Mouse (Mus musculus) kidney, adult 9 months (tissue): ENCODE measurements around the gene Prickle3.

Experiments used
- DNase-seq: peaks from one replicate; pipeline ENCODE4 v3.0.0; 2022

Gene Prickle3

DNA sequence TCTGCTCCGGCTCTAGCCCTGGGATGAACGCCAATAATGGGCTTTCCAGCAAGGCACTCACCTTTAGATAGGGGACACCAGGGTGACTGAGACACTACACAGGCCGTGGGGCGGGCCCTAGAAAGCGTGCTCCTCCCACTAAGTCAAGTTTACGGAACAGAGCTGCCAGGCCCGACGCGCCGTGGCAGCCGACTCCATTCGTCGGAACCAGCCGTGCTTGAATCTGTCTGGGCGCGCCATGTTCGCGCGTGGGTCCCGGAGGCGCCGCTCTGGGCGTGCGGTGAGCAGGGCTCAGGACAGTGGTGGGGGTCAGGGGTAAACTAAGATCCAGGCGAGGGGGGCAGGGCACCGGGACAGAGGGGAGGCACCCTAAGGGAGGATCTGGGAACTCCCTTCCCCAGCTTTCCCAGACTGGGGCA lies at the start of gene Prickle3:
Gene Prickle3 (plus strand): TSS at position 40 of the 419 bp plus-strand sequence.
- DNase-seq = peak; percentile 63

DNA sequence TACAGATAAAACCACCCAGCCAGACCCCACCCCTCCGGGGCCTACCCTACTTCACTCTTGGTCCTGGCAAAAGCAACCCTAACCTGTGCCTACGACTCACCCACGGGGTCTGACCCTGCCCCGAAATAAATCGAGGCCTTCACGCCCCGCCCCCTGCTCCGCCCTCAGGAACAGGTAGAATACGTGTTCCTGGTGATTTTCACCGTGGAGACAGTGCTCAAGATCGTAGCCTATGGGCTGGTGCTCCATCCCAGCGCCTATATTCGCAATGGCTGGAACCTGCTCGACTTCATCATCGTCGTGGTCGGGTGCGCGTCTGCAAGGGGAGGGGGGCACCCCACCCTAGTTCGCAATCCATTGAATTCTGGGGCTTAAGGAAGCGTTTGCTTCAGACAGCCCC lies 47.0 kb upstream of the Prickle3 start:
- no peak for DNase-seq

DNA sequence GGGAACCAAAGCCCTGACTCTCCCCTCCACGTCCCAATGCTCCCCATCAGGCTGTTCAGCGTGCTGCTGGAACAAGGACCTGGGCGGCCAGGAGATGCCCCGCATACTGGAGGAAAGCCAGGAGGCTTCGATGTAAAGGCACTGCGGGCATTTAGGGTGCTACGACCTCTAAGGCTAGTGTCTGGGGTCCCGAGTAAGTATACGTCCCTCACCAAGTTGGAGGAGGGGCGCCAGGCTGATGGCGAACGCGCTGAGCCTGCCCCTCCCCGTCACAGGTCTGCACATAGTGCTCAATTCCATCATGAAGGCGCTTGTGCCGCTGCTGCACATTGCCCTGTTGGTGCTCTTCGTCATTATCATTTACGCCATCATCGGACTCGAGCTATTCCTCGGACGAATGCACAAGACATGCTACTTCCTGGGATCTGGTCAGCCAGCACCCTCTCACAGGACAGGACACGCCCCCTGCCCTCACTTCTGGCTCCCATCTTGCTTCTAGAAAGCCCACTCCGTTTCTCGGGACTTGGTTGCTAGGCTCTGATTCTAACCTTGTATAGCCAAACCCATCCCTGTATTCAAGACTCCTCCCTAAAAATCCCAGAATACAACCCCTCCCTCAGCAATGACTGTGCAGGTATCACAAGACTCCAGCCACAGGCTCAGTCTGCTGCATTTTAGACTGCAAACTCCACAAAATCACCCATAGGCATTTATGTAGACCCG lies 46.4 kb upstream of the Prickle3 start:
- DNase-seq = no peak

DNA sequence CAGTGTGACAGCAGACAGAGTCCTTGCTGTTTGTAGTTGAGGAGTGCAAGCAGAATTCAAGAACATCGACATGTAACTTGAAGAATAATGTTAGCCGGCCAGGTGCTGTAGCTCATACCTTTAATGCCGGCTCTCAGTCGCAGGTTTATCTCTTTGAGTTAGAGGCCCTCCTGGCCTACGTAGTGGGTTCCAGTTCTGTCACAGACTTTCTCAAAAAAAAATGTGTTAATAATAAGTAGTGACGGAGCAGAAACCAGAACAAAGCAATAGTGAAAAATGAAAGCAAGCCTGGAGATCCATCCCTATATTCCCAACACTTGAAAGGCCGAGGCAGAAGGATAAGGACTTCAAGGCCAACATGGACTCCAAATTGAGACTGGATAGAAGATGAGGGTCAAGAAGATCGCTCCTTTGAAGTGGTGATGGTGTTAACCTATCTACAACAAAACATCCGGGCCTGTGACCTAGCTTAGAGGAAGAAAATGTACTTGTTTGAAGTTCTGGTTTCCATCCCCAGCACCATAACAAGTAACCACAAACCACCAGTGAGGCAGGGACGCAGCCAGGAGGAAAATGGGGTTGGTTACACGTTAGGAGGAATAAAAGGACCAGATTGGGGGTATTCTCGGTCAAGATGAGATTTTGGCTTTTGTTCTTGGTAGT lies 39.0 kb upstream of the Prickle3 start:
- no peak for DNase-seq

DNA sequence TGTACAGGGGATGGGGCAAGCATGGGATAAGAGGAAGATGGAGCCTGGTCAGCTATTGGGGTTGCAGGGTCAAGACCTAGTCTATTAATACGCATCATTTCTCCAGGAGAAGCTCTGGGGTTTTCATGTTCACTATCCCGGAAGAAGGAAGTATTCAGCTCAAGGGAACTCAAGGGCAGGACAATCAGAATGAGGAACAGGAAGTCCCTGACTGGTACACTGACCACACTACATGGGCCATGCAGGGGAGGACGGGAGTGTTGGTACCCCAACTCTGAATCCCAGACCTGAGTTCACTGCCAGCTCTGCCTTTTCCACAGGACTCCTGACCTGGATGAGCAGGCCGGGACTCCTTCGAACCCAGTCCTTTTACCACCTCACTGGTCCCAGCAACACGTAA lies 24.5 kb upstream of the Prickle3 start:
- no peak for DNase-seq

DNA sequence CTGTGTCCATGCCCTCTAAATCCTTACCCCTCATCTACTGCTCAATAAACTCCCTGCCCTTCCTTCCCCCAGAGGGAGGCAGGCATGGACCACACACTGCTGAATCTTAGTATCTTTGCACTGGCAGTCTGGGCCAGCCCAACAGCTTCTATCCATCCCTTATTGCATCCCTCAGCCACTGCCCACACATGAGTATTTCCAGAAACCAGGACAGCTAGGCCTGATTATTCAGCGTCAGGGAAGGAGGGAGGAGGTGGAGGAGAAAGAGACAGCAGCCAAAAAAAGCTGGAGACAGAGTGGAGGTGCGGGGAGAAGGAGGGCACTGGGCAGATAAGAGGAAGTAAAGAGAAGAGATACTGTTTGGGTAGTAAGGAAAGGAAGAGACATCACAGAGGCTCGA lies 22.0 kb upstream of the Prickle3 start:
- no peak for DNase-seq

DNA sequence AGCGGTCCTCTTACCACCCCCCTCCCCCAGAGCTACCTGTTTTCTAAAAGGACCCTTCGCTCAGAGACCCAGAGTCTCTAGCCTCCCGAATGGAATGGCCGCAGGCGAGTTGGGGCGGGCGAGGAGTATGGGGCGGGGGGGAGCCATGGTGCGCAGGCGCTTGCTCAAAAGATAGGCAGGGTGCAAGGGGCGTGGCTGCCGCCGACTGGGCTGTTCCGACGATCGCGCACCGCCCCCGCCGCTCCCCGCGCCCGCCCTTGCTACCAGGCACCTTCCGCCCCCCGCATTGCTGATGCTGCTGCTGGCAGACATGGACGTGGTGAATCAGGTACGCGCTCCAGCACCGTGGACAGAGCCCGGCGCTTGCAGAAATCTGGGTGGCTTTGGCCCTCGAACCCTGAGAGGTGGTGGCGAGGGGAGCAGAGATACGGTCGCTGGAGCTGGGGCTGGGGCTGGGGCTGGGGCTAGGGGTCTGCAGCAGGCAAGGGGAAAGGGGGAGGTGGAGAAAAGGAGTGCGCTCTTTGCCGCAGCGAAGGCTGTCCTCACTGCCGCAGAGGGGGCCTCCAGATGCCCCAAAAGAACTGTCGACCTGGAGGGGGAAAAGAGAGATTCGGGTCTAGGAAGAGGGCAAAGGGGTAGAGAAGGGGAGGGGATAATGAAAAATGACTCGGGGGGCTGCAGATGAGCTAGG lies 18.5 kb upstream of the Prickle3 start, which contains the start of gene Syp:
Gene Syp (plus strand): TSS at position 71 of the 691 bp plus-strand sequence.
- peak; percentile 80 for DNase-seq

DNA sequence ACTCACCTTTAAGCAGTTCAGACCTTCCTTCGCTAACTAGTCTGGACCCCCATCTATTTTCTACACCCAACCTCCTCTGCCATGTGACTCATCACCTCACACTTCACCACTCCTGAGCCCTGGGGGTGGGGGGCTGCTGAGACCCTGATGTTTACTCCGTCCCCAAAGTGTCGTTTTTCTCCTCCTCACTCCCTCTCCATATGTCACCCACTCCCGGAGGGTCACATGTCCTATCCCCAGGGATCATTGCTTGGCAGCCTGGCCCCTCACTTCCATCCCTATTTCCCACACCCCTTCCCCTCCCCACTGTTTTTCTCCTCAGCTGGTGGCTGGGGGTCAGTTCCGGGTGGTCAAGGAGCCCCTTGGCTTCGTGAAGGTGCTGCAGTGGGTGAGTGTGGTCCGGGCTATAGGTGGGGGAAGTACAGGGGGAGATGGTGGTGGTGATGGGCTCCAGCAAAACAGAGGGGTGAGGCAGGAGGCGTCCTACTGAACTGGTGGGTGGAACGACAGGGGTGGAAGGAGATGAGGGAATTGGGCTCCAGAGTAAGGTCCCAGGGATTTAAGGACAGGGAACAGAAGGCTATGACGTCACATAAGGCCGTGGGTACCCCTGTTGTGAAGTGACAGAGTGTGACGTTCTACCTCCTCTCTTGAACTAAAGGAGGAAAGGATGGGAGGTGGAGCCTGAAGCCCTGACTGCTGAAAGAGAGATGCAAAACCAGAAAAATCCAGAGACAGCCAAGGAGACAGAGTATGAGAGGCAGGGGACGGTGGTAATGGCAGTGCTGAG lies 17.3 kb upstream of the Prickle3 start:
- no peak for DNase-seq

DNA sequence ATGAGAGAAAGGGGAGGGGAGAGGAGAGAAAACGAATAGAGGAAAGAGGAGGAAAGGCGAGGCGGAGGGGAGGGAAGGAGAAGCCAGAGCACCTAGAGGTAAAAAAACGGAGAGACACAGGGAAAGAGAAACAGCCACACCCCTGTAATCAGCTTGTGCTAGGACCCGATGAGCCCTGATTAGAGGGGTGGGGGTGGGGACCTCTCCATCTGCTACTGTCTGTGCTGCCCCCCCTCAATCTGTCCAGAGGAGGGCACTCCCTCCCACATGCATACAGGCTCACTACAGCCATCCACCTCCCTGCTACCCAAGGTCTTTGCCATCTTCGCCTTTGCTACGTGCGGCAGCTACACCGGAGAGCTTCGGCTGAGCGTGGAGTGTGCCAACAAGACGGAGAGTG lies 16.3 kb upstream of the Prickle3 start:
- DNase-seq = no peak

DNA sequence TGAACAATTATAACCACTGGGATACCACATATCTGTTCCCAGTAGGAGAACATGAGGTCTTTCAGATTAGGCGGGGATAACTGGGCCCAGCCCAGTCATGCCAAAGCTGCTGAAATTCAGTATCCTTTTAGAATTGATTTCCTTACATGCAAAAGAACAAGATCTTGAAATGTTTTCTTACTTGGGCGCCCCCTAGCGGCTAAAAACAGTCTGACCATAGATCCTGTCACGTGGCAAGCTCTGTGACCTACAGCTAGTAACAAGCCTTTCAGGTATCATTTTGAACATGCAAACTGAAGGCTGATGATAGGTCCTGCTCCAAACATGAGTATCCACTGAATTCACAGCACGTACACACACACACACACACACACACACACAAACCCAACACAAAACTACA lies 11.7 kb upstream of the Prickle3 start:
- peak; percentile 90 for DNase-seq

DNA sequence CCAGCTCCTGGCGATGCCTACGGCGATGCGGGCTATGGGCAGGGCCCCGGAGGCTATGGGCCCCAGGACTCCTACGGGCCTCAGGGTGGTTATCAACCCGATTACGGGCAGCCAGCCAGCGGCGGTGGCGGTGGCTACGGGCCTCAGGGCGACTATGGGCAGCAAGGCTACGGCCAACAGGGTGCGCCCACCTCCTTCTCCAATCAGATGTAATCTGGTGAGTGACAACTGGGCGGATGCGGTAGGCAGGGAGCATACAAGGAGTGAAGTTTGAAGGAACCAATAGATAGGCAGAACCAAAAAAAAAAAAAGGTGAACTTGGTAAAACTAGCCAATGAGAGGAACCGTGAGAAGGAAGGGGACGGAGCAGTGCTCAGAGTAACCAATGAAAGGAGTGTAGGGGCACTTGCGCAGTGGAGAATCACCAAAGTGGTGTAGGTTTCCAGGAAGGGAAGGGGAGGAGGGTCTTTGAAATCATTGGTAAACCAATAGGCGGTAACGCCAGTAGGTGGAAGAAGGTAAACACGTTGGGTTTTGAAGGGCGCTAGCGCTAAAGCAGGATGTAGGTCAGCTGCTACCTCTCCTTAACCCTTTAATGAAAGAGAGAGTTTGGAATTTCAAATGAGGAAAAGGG lies 8.3 kb upstream of the Prickle3 start:
- peak; percentile 95 for DNase-seq

DNA sequence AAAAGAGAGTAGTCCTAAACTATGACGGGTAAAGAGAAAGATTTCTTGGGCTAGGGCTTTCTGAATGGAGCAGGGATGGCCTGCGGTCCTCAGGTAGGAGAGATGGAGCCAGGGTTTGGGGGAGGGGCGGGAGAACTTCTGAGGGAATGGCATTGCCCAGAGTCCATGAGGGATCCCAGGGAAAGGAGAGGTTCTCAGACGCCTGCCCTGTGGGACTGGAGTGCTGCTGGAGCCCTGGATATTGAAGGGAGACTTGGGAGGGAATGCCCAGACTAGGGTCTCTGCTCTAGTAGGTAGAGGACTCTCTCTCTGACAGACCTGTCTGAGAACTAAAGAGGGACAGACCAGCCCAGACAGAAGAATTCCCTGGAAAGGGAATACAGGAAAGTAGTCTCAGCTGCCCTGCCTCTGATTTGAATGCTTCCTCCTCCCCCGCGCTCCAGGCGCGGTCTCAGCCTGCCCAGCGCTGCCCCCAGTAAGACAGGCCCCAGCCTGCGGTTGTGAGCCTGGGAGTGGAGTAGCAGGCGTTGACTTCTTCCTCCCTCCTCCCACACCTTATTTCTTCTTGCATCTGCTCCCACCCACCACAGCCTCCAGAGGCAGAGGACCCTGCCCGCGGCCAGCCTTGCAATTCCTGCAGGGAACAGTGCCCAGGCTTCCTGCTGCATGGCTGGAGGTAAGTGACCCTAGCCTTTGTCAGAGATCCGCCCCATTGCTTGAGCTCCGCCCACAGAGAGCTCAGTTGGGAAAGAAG lies 1.1 kb downstream of the Prickle3 start:
- peak; percentile 80 for DNase-seq

DNA sequence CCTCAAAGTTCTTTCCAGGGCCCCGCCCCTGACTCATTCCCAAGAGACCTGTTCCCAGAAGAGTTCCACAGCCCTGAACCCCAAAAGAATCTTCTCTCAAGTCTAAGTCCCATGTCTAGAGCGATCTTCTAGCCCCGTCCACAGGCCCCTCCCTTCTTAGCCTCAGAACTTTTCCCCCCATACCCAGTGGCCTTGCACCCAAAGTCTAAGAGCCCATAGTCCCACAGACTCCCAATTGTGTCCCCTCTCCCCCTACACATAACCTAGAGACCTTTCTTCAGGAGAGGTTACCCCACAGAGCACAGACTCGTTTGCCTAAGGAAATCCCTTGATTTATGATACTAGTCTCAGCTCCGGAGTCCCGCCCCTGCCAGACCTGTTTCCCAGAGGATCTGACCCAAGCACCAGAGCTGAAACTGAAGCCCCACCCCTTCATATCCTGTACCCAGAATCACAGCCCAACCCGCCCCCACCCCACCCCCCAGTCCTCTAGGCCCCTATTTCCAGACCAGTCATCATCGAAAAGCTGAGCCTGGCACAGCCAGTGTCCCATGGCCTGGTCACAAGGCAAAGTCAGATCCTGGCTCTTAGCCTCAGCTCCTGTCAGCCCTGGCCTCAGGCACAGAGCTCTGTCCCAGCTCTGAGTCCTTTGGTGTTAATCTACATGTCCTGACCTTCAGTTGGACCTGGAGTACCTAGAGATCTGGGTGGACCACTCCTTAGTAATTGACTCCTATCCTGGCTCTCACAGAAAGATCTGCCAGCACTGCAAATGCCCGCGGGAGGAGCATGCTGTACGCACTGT lies 1.9 kb downstream of the Prickle3 start:
- DNase-seq = peak; percentile 50

DNA sequence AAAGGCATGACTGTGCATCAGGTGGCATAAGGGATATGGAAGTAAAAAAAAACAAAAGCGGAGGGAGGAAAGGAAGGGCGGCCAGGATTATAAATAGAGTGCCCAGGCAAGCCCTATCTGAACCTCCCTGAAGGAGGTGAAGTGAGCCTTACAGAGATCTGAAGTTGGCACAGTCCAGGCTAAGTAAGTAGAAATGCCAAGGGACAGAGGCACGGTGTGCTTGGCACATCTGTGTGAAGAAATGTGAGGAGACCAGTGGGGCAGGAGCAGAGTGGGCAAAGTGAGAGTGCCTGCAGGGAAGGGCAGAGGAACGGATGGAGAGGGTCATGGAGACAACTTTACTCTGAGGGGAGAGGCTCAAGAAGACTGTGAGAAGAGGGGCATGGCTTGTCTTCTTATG lies 4.0 kb downstream of the Prickle3 start:
- no peak for DNase-seq

DNA sequence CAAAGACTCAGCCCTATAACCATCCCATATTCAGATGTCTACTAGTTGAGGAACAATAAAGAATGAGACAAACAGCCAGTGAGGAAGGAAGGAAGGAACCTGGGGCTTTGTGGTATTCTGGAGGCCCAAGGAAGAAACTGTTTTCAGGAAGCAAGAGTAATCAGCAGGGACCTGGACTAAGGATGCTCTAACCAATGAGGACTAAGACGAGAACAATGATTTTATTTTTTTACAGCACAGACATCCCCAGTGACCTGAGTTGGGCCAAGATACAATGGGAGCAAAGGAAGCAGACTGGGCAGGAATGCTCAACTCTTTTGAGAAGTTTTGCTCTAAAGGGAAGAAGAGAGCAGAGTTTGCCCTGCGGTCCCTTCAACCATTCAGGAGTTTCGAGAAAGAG lies 5.9 kb downstream of the Prickle3 start:
- DNase-seq = no peak

DNA sequence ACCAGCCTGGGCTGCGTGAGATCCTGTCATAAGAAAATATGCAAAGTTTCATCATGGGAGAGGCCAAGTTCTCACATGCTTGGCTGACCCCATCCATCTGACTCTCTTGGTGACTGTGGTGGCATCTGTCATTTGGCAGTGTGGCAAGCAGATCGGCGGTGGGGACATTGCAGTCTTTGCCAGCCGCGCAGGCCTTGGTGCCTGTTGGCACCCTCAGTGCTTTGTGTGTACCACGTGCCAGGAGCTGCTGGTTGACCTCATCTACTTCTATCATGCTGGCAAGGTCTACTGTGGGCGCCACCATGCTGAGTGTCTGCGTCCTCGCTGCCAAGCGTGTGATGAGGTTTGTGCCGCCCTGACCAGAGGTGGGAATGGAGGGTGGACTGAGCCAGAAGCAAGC lies 7.7 kb downstream of the Prickle3 start:
- no peak for DNase-seq

DNA sequence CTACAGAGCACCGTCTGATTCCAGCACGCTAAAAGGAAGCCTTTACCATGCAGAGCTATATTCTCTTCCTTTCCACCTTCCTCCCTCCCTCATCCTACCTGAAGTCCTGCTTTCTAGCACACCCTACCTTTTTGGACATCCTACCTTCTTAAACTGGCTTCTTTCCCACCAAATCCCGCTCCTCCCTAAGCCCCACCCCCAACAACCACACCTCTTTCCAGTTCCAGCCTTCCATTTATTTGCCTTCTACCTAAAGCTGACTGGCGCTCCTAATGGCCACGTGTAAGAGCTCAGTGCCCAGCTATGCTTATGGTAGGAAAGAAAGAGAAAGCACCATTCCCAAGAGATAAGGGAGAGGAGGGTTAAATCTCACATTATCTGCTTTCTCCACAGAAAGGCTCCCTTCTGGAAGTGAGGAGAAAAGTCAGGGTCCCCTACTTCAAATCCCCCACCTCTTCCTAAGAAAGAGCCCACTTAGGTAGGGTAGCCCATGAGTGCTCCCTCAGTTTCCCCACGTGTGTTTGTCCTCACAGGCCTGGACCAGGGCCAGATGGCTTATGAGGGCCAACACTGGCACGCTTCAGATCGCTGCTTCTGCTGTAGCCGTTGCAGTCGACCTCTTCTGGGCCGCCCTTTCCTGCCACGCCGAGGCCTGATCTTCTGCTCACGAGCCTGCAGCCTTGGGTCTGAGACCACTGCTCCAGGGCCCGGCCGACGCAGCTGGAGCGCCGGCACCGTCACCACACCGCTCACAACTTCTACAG lies 8.9 kb downstream of the Prickle3 start:
- DNase-seq = no peak

DNA sequence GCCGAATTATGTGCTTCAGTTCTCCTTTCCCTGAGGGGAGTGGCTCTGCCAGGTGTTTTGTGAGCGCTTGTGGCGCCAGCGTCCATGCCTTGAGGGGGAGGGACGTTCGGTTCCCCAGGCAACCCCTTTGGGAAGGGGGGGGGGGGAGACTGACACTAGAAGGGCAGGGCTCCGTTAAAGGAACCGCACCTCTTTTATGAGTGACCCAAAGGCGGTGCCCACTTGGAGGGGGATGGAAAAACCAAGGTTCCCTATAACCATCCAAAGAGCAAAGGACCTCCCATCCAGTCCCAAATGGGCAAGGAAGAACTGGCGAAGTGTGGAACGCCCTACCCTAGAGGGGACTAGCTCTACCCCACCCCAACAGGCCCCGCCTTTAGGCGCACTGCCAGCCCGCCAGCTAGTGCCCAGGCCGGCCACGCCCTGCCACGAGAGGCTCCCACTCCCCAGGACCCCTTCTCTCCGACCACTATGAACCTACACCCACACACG lies 13.4 kb downstream of the Prickle3 start:
- DNase-seq = peak; percentile 56

DNA sequence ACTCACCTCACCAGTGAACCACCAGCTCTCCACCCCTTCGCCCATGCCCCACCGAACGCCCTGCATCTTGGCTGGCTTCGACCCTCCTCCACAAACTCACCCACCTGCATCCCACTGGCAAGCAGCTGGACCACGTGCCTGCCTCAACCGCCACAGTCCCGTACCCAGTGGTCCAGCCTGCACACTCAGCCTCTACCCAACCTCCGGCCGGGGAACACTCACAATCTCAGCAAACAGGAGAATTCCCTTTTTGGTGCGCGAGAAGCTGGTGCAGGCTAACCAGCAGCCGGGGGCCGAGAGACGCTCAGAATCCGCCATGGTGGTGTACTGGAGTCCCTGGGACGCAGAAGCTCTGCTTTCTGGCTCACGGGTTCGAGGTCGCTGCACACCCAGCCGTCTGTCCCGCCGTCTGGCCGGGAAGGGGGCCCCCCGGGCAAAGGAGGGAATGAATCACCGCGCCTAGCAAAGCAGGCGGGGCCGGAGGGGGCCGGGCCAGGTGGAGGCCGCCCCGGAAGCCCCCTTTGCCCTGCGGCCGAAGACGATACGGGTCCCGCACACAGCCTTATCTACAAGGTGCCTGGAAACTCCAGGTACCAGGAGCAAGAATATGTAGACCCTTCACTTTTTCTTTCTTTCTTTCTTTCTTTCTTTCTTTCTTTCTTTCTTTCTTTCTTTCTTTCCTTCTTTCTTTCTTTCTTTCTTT lies 14.0 kb downstream of the Prickle3 start, which contains the start of gene Plp2:
Gene Plp2 (minus strand): TSS at position 470 of the 703 bp plus-strand sequence.
- DNase-seq = peak; percentile 26
